Mouse (Mus musculus) erythroblast, embryonic 14.5 days (primary cell): Measurements from ENCODE around the gene Rab23.

Experiments
- GATA1 ChIP-seq: IDR thresholded peaks from 2 replicates; pipeline ENCODE4 v1.6.1; 2012; ENCODE audit warnings: low read length, inconsistent platforms, mixed read lengths
- TAL1 ChIP-seq: IDR thresholded peaks from 3 replicates; pipeline ENCODE4 v1.6.1; 2012; ENCODE audit warnings: low read length, inconsistent platforms, mixed read lengths

- TF ChIP-seq GATA1 (no peak), TAL1 (no peak)
Measured at GRCm38 (mm10) chr1:33738281-33738680, 18.6 kb downstream of the Rab23 start.
